Mouse (Mus musculus): Measurements from ENCODE around the gene Anapc11. TPM values are rescaled to one million over a fixed set of nuclear protein-coding genes. Genes with fewer than 3 reads are reported as not detected.

Gene Anapc11
- total RNA-seq, 4 experiments from 2014 or later: 77.9 to 91.8 (median 84.8) TPM

- DNase-seq (ENCODE audit: low spot score): no peak
These were observed 29.5 kb downstream of the Anapc11 start for GRCm38 (mm10) chr11:120627468-120628300.

GRCm38 (mm10) chr11:120628601-120629340 lies 30.6 kb downstream of the Anapc11 start:
- DNase-seq (ENCODE audit: low spot score): no peak

- DNase-seq (ENCODE audit: low spot score): no peak
These were observed 31.1 kb downstream of the Anapc11 start for GRCm38 (mm10) chr11:120629341-120629730.

GRCm38 (mm10) chr11:120629911-120630310 lies 31.7 kb downstream of the Anapc11 start:
- peak; percentile 57 for DNase-seq (ENCODE audit: low spot score)

- no peak for DNase-seq (ENCODE audit: low spot score)
These were observed 32.2 kb downstream of the Anapc11 start for GRCm38 (mm10) chr11:120630401-120630871.

- DNase-seq (ENCODE audit: low spot score): no peak
These were observed 32.9 kb downstream of the Anapc11 start for GRCm38 (mm10) chr11:120630881-120631725.

GRCm38 (mm10) chr11:120631726-120632448 lies 33.7 kb downstream of the Anapc11 start:
- no peak for DNase-seq (ENCODE audit: low spot score)

GRCm38 (mm10) chr11:120632559-120633519 lies 34.6 kb downstream of the Anapc11 start:
- DNase-seq (ENCODE audit: low spot score): peak; percentile 73

GRCm38 (mm10) chr11:120633520-120634343 lies 35.5 kb downstream of the Anapc11 start, which contains the start of gene Mafg:
TSS of gene Mafg (minus strand) at chr11:120633600.
- DNase-seq (ENCODE audit: low spot score): peak; percentile 88

GRCm38 (mm10) chr11:120634810-120635209 lies 36.6 kb downstream of the Anapc11 start:
- no peak for DNase-seq (ENCODE audit: low spot score)

GRCm38 (mm10) chr11:120641255-120641654 lies 43.0 kb downstream of the Anapc11 start:
- no peak for DNase-seq (ENCODE audit: low spot score)

GRCm38 (mm10) chr11:120641869-120642268 lies 43.6 kb downstream of the Anapc11 start:
- DNase-seq (ENCODE audit: low spot score): no peak

GRCm38 (mm10) chr11:120642939-120643600 lies 44.8 kb downstream of the Anapc11 start:
- no peak for DNase-seq (ENCODE audit: low spot score)

GRCm38 (mm10) chr11:120643601-120643987 lies 45.4 kb downstream of the Anapc11 start, which contains the start of gene Pycr1:
TSS of gene Pycr1 (minus strand) at chr11:120643769.
- peak; percentile 93 for DNase-seq (ENCODE audit: low spot score)

- DNase-seq (ENCODE audit: low spot score): no peak
These were observed 49.0 kb downstream of the Anapc11 start for GRCm38 (mm10) chr11:120647047-120647830.

GRCm38 (mm10) chr11:120648001-120648476 lies 49.8 kb downstream of the Anapc11 start, which contains the start of gene Myadml2:
TSS of gene Myadml2 (minus strand) at chr11:120648158.
- DNase-seq (ENCODE audit: low spot score): no peak

GRCm38 (mm10) chr11:120651872-120652271 lies 53.7 kb downstream of the Anapc11 start:
- DNase-seq (ENCODE audit: low spot score): no peak

Data from heart, adult 8-10 months (tissue).